Mouse (Mus musculus): ENCODE data around the gene Kif2c. TPM values are rescaled to one million over a fixed set of nuclear protein-coding genes. Genes with fewer than 3 reads are reported as not detected.
A peak's percentile ranks its signal among the peaks of the same experiment; 100 is the strongest.

Gene Kif2c
- total RNA-seq, 2 experiments from 2014 or later = 17.7 to 19.7 TPM

GRCm38 (mm10) chr4:117134601-117134995 lies 47.8 kb downstream of the Kif2c start:
- DNase-seq = no peak

- peak; percentile 98 for DNase-seq
These were observed 48.4 kb downstream of the Kif2c start, which contains the start of gene Plk3 for GRCm38 (mm10) chr4:117133817-117134600. Gene Plk3, minus strand, starts transcription at chr4:117133963.

- no peak for DNase-seq
These were observed 49.1 kb downstream of the Kif2c start for GRCm38 (mm10) chr4:117133366-117133796.

GRCm38 (mm10) chr4:117132794-117133143 lies 49.7 kb downstream of the Kif2c start:
- DNase-seq = no peak

GRCm38 (mm10) chr4:117131890-117132793 lies 50.3 kb downstream of the Kif2c start:
- no peak for DNase-seq

GRCm38 (mm10) chr4:117131198-117131597 lies 51.2 kb downstream of the Kif2c start:
- no peak for DNase-seq

- DNase-seq = no peak
These were observed 51.6 kb downstream of the Kif2c start for GRCm38 (mm10) chr4:117130790-117131189.

GRCm38 (mm10) chr4:117127991-117128686 lies 54.3 kb downstream of the Kif2c start:
- no peak for DNase-seq

- DNase-seq = no peak
These were observed 55.7 kb downstream of the Kif2c start, which contains the start of gene Tctex1d4 for GRCm38 (mm10) chr4:117126675-117127290. Gene Tctex1d4, plus strand, starts transcription at chr4:117126794.

- DNase-seq = peak; percentile 84
These were observed 56.3 kb downstream of the Kif2c start for GRCm38 (mm10) chr4:117125910-117126674.

- DNase-seq = peak; percentile 88
These were observed 57.0 kb downstream of the Kif2c start, which contains the start of gene Btbd19 for GRCm38 (mm10) chr4:117125348-117125909. Gene Btbd19, minus strand, starts transcription at chr4:117125725.

GRCm38 (mm10) chr4:117124518-117125347 lies 57.7 kb downstream of the Kif2c start:
- DNase-seq = peak; percentile 55

GRCm38 (mm10) chr4:117124218-117124517 lies 58.3 kb downstream of the Kif2c start:
- DNase-seq = no peak

- no peak for DNase-seq
These were observed 58.8 kb downstream of the Kif2c start for GRCm38 (mm10) chr4:117123546-117124217.

- DNase-seq = no peak
These were observed 60.2 kb downstream of the Kif2c start for GRCm38 (mm10) chr4:117122209-117122608.

GRCm38 (mm10) chr4:117120445-117121414 lies 61.7 kb downstream of the Kif2c start:
- DNase-seq = peak; percentile 92

- DNase-seq = no peak
These were observed 62.4 kb downstream of the Kif2c start for GRCm38 (mm10) chr4:117120052-117120444.

- DNase-seq = no peak
These were observed 62.8 kb downstream of the Kif2c start for GRCm38 (mm10) chr4:117119636-117120035.

All from heart, postnatal 4 days (tissue).